Mouse (Mus musculus) left cerebral cortex, adult 2 months (tissue): ENCODE data around the gene Plxna4. TPM values are rescaled to one million over a fixed set of nuclear protein-coding genes. Genes with fewer than 3 reads are reported as not detected.

Source experiments
- DNase-seq, 2 experiments: peaks; one replicate each; pipeline ENCODE4 v3.0.0; 2021 to 2022; ENCODE audit warnings: low spot score in 2 of 2, mixed read lengths in 1 of 2; ENCODE audit errors: extremely low spot score in 1 of 2
- H3K27ac ChIP-seq: fragments of 200-600 bp; 2 replicates; pipeline ENCODE4 v1.8.1; 2022
- H3K4me3 ChIP-seq: fragments of 200-600 bp; 2 replicates; pipeline ENCODE4 v1.8.1; 2022
- CTCF ChIP-seq: fragments of 200-600 bp; IDR thresholded peaks from 2 replicates; pipeline ENCODE4 v1.8.1; 2022; ENCODE audit warnings: antibody characterized with exemption, mild to moderate bottlenecking, moderate library complexity
- intact Hi-C: fragments of 180-260 bp; cut with DNase I; formaldehyde crosslinking; loops from one replicate; pipeline ENCODE4 v1.15.1; 2025
- total RNA-seq, 2 experiments: library from RNA; stranded (reverse); gene quantifications; 2 replicates each; pipeline ENCODE4 v1.2.3; 2021

Gene Plxna4
- total RNA-seq, 2 experiments from 2014 or later, result 70.2 to 71.6 TPM

DNA sequence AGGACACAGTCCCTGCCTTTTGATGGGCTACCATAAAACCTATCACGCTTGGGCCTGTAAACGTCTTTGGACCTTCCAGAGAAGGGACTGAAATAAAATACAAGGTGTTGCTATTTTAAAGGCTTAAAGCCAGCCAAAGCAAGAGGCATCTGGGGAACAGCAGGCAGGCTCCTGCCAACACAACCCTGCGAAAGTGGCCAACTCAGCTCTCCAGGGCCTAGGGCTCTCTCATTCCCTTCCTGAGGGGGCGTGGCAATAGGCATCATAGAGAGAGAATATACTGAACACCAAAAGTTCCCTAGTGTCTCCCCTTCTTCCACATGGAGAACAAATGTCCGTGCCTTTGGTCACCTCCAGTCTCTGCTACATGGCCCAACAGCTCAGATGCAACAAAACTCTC lies 89.9 kb downstream of the Plxna4 start:
- DNase-seq, result no peak
- intact Hi-C loops, result no loop called here
- Histone ChIP-seq H3K27ac (no peak overlapping the region), H3K4me3 (no peak overlapping the region)
- no peak for TF ChIP-seq CTCF

- intact Hi-C loops, result no loop called here
- TF ChIP-seq CTCF, result no peak
- Histone ChIP-seq H3K4me3 (no peak overlapping the region), H3K27ac (no peak overlapping the region)
- DNase-seq, result no peak
Observed at GRCm38 (mm10) chr6:32496109-32496508, 91.9 kb downstream of the Plxna4 start.

DNA sequence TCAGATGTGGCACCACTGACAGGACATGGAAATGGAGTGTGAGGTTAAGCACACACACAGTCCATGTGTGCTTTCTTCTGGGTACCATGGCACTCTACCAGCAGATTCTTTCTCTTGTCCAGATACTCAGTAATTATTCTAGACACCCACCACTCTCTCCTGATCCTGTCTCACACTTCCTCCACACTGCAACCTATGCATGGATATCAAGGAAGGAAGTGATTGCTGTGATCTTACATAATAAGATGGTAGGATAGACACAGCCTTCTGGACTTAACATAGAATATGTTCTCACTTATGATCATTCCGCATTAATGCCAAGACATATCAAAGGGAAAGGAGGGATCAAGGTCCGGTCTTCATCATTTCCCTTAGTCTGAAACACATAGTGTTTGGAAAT lies 92.5 kb downstream of the Plxna4 start:
- intact Hi-C loops, result no loop called here
- no peak overlapping the region for H3K27ac ChIP-seq
- no peak for DNase-seq
- no peak for TF ChIP-seq CTCF
- H3K4me3 ChIP-seq, result no peak overlapping the region

GRCm38 (mm10) chr6:32493557-32493956 lies 94.4 kb downstream of the Plxna4 start:
- Histone ChIP-seq H3K4me3 (no peak overlapping the region), H3K27ac (no peak overlapping the region)
- intact Hi-C loops, result no loop called here
- TF ChIP-seq CTCF, result no peak
- DNase-seq, result no peak

- DNase-seq, result no peak
- Histone ChIP-seq H3K27ac (no peak overlapping the region), H3K4me3 (no peak overlapping the region)
- intact Hi-C loops, result no loop called here
- TF ChIP-seq CTCF, result no peak
Observed at GRCm38 (mm10) chr6:32487121-32487520, 100.9 kb downstream of the Plxna4 start.

DNA sequence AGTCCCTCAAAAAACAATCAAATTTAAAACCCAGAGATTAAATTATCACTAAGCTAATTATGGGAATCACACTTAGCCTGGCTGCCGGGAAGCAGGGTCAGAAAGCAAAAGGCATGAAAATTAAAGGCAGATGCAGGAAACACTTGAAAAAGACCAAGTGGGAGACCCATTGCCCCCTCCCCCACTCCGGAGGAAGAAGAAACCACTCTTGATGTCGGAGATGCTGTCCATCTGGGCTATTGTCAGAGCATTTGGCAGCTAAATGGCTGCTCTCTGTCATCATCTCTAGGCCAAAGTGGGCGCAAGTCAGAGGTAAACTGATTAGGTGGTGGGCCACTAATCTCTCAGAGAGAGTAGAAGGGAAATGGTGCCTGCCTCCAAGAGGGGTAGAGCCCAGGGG lies 105.5 kb downstream of the Plxna4 start:
- Histone ChIP-seq H3K27ac (no peak overlapping the region), H3K4me3 (no peak overlapping the region)
- intact Hi-C loops, result no loop called here
- DNase-seq, result no peak
- no peak for TF ChIP-seq CTCF

DNA sequence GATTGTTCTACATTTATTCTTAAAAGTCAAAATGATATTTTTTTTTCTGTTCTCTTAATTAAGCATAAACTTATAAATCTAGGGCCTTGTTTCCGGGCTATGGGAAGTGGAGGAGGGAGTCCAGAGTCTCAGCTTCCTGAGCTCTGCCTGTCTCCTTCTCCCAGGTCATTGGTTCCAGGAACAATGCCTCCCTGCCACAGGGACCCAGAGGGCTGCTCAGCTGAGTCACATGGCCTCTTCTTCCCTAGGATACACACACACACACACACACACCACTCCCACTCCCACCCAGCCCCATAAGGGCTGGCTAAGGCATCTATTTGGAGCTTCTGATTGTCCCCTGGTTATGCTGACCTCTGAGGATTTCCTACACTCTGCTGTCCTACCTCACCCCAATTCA lies 107.3 kb downstream of the Plxna4 start:
- DNase-seq, result no peak
- intact Hi-C loops, result no loop called here
- Histone ChIP-seq H3K27ac (peak overlapping the region; percentile 5; the same call in 1 of the 2 replicates), H3K4me3 (no peak overlapping the region)
- TF ChIP-seq CTCF, result no peak

GRCm38 (mm10) chr6:32479765-32480164 lies 108.2 kb downstream of the Plxna4 start:
- intact Hi-C loops, result loop anchor here (1.0 to 2.0 kb wide), 2 partner anchors 112 to 151 kb away; no protein-coding TSS in a partner anchor
- no peak overlapping the region; the same call in 1 of the 2 replicates for H3K27ac ChIP-seq
- no peak for TF ChIP-seq CTCF

GRCm38 (mm10) chr6:32479193-32479758 lies 108.7 kb downstream of the Plxna4 start:
- DNase-seq, result peak; percentile 48 to 50
- intact Hi-C loops, result loop anchor here (1.0 to 2.0 kb wide), 2 partner anchors 112 to 150 kb away; no protein-coding TSS in a partner anchor
- TF ChIP-seq CTCF, result peak; percentile 68
- Histone ChIP-seq H3K27ac (peak overlapping the region; percentile 42; the same call in 1 of the 2 replicates), H3K4me3 (no peak overlapping the region)

More at GRCm38 (mm10) chr6:32479765-32480164, 108.2 kb downstream of the Plxna4 start:
- DNase-seq, result no peak
- no peak overlapping the region for H3K4me3 ChIP-seq

- intact Hi-C loops, result no loop called here
- Histone ChIP-seq H3K27ac (no peak overlapping the region), H3K4me3 (no peak overlapping the region)
- no peak for TF ChIP-seq CTCF
- DNase-seq, result no peak
Observed at GRCm38 (mm10) chr6:32475958-32476357, 112.0 kb downstream of the Plxna4 start.

DNA sequence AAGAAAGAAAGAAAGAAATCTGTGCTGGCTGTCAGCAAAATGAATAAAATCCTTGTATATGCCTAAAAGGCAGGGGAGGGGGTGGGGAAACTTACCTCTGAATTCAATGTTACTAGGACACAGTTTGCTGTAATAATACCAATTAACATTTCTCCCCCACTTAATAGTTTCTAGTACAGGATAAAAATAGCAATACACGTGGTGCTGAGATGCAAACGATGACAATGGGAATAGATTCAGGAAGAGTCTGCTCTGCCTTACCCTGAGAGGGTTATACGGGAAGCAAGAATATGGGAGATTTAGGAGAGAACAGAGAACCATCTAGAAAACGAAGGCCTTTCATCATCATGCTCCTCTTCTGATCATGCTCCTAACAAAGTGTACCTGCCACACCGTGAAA lies 115.9 kb downstream of the Plxna4 start:
- H3K4me3 ChIP-seq, result no peak overlapping the region
- intact Hi-C loops, result no loop called here
- TF ChIP-seq CTCF, result no peak
- peak overlapping the region; percentile 19; the same call in 1 of the 2 replicates for H3K27ac ChIP-seq
- DNase-seq, result no peak

GRCm38 (mm10) chr6:32471639-32472038 lies 116.4 kb downstream of the Plxna4 start:
- peak overlapping the region; percentile 73 for H3K27ac ChIP-seq
- intact Hi-C loops, result no loop called here
- no peak overlapping the region for H3K4me3 ChIP-seq
- no peak for TF ChIP-seq CTCF
- peak in 1 of 2 experiments; percentile 42 for DNase-seq

DNA sequence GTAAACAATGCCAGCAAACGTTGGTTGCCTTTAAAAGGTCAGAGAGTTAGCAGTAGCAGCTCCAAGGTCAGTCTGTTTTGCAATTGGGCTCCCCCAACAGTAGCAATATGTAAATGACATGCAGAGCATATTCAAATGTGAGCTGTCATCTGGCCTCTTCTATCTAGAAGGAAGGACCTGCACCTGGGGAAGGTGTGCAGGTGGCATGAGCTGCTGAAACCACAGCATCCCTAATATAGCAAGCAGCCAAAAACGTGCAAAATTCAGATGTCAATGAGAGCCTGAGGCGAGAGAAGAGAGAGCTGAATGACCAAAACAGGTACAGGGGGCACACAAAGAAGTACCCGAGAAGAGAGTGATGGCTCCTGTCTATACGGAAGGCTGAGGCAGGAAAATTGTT lies 118.8 kb downstream of the Plxna4 start:
- Histone ChIP-seq H3K27ac (no peak overlapping the region), H3K4me3 (no peak overlapping the region)
- intact Hi-C loops, result no loop called here
- DNase-seq, result no peak
- TF ChIP-seq CTCF, result no peak
